Comparison of ENCODE assay signal across 8 mouse cellular contexts in the genomic region with DNA sequence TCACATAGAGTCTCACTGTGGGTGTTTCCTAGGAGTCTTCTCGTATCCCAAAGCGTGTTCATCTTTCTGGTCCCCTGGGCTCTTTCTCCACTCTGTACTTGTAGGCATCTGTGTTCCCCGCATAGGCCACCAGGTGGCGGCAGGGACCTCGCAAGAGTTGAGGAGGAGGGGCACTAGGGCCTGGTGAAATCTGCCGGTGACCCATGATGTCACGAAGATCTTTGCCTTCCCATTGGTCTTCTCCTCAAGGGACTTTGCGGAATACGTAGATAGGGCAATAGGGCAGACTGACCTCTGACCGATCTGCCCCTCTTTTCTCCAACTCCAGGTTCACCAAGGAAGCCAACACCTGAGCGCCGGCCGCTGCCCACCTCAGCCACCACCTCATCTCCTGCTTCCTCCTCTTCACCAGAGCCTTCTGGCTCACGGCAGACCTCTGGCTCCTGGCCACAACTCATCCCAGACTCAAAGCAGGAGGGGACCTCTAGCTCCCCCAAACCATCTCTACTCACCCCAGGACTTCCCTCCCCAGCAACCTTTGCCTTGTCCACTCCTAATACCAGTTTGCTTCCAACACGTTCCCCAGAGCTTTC. TPM values are rescaled to one million over a fixed set of nuclear protein-coding genes. Genes with fewer than 3 reads are reported as not detected.
DNase-seq lines count a peak whose midpoint lies in the region; ATAC-seq and TF ChIP-seq lines count a peak whose summit lies in the region.

No protein-coding gene starts in this region.

- ATAC-seq in kidney, embryonic 14.5 days (ENCODE audit: low FRiP score, low TSS enrichment) = peak; percentile 85
- ATAC-seq in limb, embryonic 15.5 days (ENCODE audit: insufficient number of reproducible peaks, low FRiP score, low TSS enrichment, low read depth) = peak; percentile 70; the same call in 1 of the 2 replicates

- H3K4me3 ChIP-seq in bone marrow, adult 2 months (replicated peaks; ENCODE audit: control insufficient read depth, low read depth, low read length) = peak overlapping the region; percentile 24
- H3K4me3 ChIP-seq in embryonic fibroblast, embryonic 13.5 days (ENCODE audit: insufficient read depth, low read length) = no peak overlapping the region
- peak overlapping the region; percentile 17 for H3K4me3 ChIP-seq in kidney, embryonic 14.5 days (ENCODE audit: low read length)
- H3K4me3 ChIP-seq in limb, embryonic 15.5 days = peak overlapping the region; percentile 33

- H3K27ac ChIP-seq in bone marrow, adult 2 months (ENCODE audit: control insufficient read depth, insufficient read depth, low read depth, low read length, poor library complexity) = no peak overlapping the region
- no peak overlapping the region for H3K27ac ChIP-seq in embryonic fibroblast, embryonic 13.5 days (ENCODE audit: insufficient read depth, low read length)
- no peak overlapping the region for H3K27ac ChIP-seq in kidney, embryonic 14.5 days (ENCODE audit: low read depth, low read length)
- H3K27ac ChIP-seq in limb, embryonic 15.5 days = no peak overlapping the region

- peak; percentile 95 for DNase-seq in 416B (ENCODE audit: low read depth)
- peak; percentile 91 to 94 for DNase-seq in heart, adult 9 months (ENCODE audit: low spot score in 2 of 2)
- DNase-seq in monocyte, adult 2 months (ENCODE audit: low read depth in 1 of 2, low spot score in 2 of 2) = peak; percentile 84 to 91
- DNase-seq in spleen, postnatal 36 days (ENCODE audit: low spot score in 2 of 2) = peak; percentile 92 to 93

- WGBS in bone marrow, adult 2 months = 5% methylated on average over 15 of the region's 15 CpGs
- WGBS in kidney, embryonic 14.5 days = 19% methylated on average over 15 of the region's 15 CpGs
- WGBS in limb, embryonic 15.5 days = 20% methylated on average over 15 of the region's 15 CpGs

- H3K4me1 ChIP-seq in bone marrow, adult 2 months (ENCODE audit: control insufficient read depth, insufficient read depth, low read length) = no peaks in the 10 kb centered on the region; the same call in 1 of the 2 replicates
- peaks cover 5% of the 10 kb centered on the region; the same call in 1 of the 2 replicates for H3K4me1 ChIP-seq in embryonic fibroblast, embryonic 13.5 days (ENCODE audit: control insufficient read depth, insufficient read depth, low read length)
- no peaks in the 10 kb centered on the region for H3K4me1 ChIP-seq in kidney, embryonic 14.5 days (ENCODE audit: control insufficient read depth, insufficient read depth, low read length)
- peaks cover 8% of the 10 kb centered on the region; the same call in 1 of the 2 replicates for H3K4me1 ChIP-seq in limb, embryonic 15.5 days

- peak overlapping the region; percentile 41 for H3K4me2 ChIP-seq in kidney, embryonic 14.5 days (replicated peaks; ENCODE audit: low read depth, low read length)
- H3K4me2 ChIP-seq in limb, embryonic 15.5 days = peak overlapping the region; percentile 48

- peak; percentile 96 for TF ChIP-seq CTCF in bone marrow, adult 2 months (IDR thresholded peaks at IDR 0.05; ENCODE audit: control insufficient read depth, insufficient read depth, low read length)
- TF ChIP-seq CTCF in embryonic fibroblast, embryonic 13.5 days (IDR thresholded peaks at IDR 0.05; ENCODE audit: borderline replicate concordance, insufficient read depth, low read length) = peak; percentile 81

- no peaks in the 10 kb centered on the region for H3K36me3 ChIP-seq in kidney, embryonic 14.5 days (ENCODE audit: control insufficient read depth, insufficient read depth, low read length)
- no peaks in the 10 kb centered on the region for H3K36me3 ChIP-seq in limb, embryonic 15.5 days

- no peaks in the 10 kb centered on the region for H3K9me3 ChIP-seq in kidney, embryonic 14.5 days (ENCODE audit: control insufficient read depth, low read length)
- no peaks in the 10 kb centered on the region for H3K9me3 ChIP-seq in limb, embryonic 15.5 days

- TF ChIP-seq POLR2A in bone marrow, adult 2 months (IDR thresholded peaks at IDR 0.05; ENCODE audit: borderline replicate concordance, control insufficient read depth, low read depth, low read length) = no peak
- TF ChIP-seq POLR2A in embryonic fibroblast, embryonic 13.5 days (IDR thresholded peaks at IDR 0.05; ENCODE audit: low read depth, low read length) = no peak

- no peak overlapping the region for H3K9ac ChIP-seq in kidney, embryonic 14.5 days (ENCODE audit: low read depth, low read length)
- H3K9ac ChIP-seq in limb, embryonic 15.5 days = no peak overlapping the region

- no peaks in the 10 kb centered on the region for H3K27me3 ChIP-seq in kidney, embryonic 14.5 days (ENCODE audit: control insufficient read depth, insufficient read depth, low read length)
- no peaks in the 10 kb centered on the region for H3K27me3 ChIP-seq in limb, embryonic 15.5 days

RNA-seq across cellular contexts. Expression of gene Ssc5d, which starts 17.7 kb away (rescaled TPM):
- polyA plus RNA-seq in bone marrow, adult 2 months (2011; ENCODE audit: insufficient read depth, insufficient read length, low replicate concordance, missing spikeins) = 0.70 and 1.5 TPM in 2 replicates
- 24.1 and 29.8 TPM in 2 replicates for polyA plus RNA-seq in embryonic fibroblast, embryonic 13.5 days (2011; ENCODE audit: insufficient read length, low read depth, missing spikeins)
- polyA plus RNA-seq in kidney, embryonic 14.5 days (2014; fragmentation: Nextera tagmentation; extraction: Ambion mirVana) = 1.1 and 2.5 TPM in 2 replicates
- 15.6 and 21.9 TPM in 2 replicates for polyA plus RNA-seq in limb, embryonic 15.5 days (2015; fragmentation: Nextera tagmentation; extraction: Ambion mirVana)

RNA-seq across cellular contexts. Expression of gene Sbk2, which starts 20.9 kb away (rescaled TPM):
- not detected in 2 replicates for polyA plus RNA-seq in bone marrow, adult 2 months (2011; ENCODE audit: insufficient read depth, insufficient read length, low replicate concordance, missing spikeins)
- not detected in 2 replicates for polyA plus RNA-seq in embryonic fibroblast, embryonic 13.5 days (2011; ENCODE audit: insufficient read length, low read depth, missing spikeins)
- 0.43 TPM in 1 of 2 replicates, not detected in the other for polyA plus RNA-seq in kidney, embryonic 14.5 days (2014; fragmentation: Nextera tagmentation; extraction: Ambion mirVana)
- 0.73 and 0.74 TPM in 2 replicates for polyA plus RNA-seq in limb, embryonic 15.5 days (2015; fragmentation: Nextera tagmentation; extraction: Ambion mirVana)

RNA-seq across cellular contexts. Expression of gene Nat14, which starts 21.5 kb away (rescaled TPM):
- 1.4 and 2.8 TPM in 2 replicates for polyA plus RNA-seq in bone marrow, adult 2 months (2011; ENCODE audit: insufficient read depth, insufficient read length, low replicate concordance, missing spikeins)
- 4.7 and 5.5 TPM in 2 replicates for polyA plus RNA-seq in embryonic fibroblast, embryonic 13.5 days (2011; ENCODE audit: insufficient read length, low read depth, missing spikeins)
- polyA plus RNA-seq in kidney, embryonic 14.5 days (2014; fragmentation: Nextera tagmentation; extraction: Ambion mirVana) = 3.1 and 3.6 TPM in 2 replicates
- 2.5 and 3.7 TPM in 2 replicates for polyA plus RNA-seq in limb, embryonic 15.5 days (2015; fragmentation: Nextera tagmentation; extraction: Ambion mirVana)

RNA-seq across cellular contexts. Expression of gene Sbk3, which starts 27.6 kb away (rescaled TPM):
- not detected in 2 replicates for polyA plus RNA-seq in bone marrow, adult 2 months (2011; ENCODE audit: insufficient read depth, insufficient read length, low replicate concordance, missing spikeins)
- not detected in 2 replicates for polyA plus RNA-seq in embryonic fibroblast, embryonic 13.5 days (2011; ENCODE audit: insufficient read length, low read depth, missing spikeins)
- 0.06 TPM in 1 of 2 replicates, not detected in the other for polyA plus RNA-seq in kidney, embryonic 14.5 days (2014; fragmentation: Nextera tagmentation; extraction: Ambion mirVana)
- polyA plus RNA-seq in limb, embryonic 15.5 days (2015; fragmentation: Nextera tagmentation; extraction: Ambion mirVana) = not detected in 2 replicates

RNA-seq across cellular contexts. Expression of gene Zfp628, which starts 28.3 kb away (rescaled TPM):
- 7.6 and 10.6 TPM in 2 replicates for polyA plus RNA-seq in bone marrow, adult 2 months (2011; ENCODE audit: insufficient read depth, insufficient read length, low replicate concordance, missing spikeins)
- 5.2 and 6.3 TPM in 2 replicates for polyA plus RNA-seq in embryonic fibroblast, embryonic 13.5 days (2011; ENCODE audit: insufficient read length, low read depth, missing spikeins)
- 4.5 and 5.2 TPM in 2 replicates for polyA plus RNA-seq in kidney, embryonic 14.5 days (2014; fragmentation: Nextera tagmentation; extraction: Ambion mirVana)
- polyA plus RNA-seq in limb, embryonic 15.5 days (2015; fragmentation: Nextera tagmentation; extraction: Ambion mirVana) = 3.4 TPM in 2 replicates
